Mouse (Mus musculus): ENCODE data around the gene Dio1.

Dio1 gene

GRCm38 (mm10) chr4:107300902-107301555 is 5.9 kb downstream of the Dio1 start:
- DNase-seq (ENCODE audit: low spot score in 2 of 2) = no peak

- DNase-seq (ENCODE audit: low spot score in 2 of 2) = no peak
Observed at GRCm38 (mm10) chr4:107300371-107300770, 6.6 kb downstream of the Dio1 start.

GRCm38 (mm10) chr4:107299779-107300340 is 7.1 kb downstream of the Dio1 start:
- no peak for DNase-seq (ENCODE audit: low spot score in 2 of 2)

- no peak for DNase-seq (ENCODE audit: low spot score in 2 of 2)
Observed at GRCm38 (mm10) chr4:107298071-107298606, 8.8 kb downstream of the Dio1 start.

GRCm38 (mm10) chr4:107292273-107292662 is 14.7 kb downstream of the Dio1 start:
- DNase-seq (ENCODE audit: low spot score in 2 of 2) = no peak

GRCm38 (mm10) chr4:107291611-107292272 is 15.2 kb downstream of the Dio1 start:
- peak in 1 of 2 experiments; percentile 10 for DNase-seq (ENCODE audit: low spot score in 2 of 2)

- no peak for DNase-seq (ENCODE audit: low spot score in 2 of 2)
Observed at GRCm38 (mm10) chr4:107287517-107287916, 19.5 kb downstream of the Dio1 start.

- DNase-seq (ENCODE audit: low spot score in 2 of 2) = no peak
Observed at GRCm38 (mm10) chr4:107286386-107286785, 20.6 kb downstream of the Dio1 start.

- no peak for DNase-seq (ENCODE audit: low spot score in 2 of 2)
Observed at GRCm38 (mm10) chr4:107285446-107286200, 21.3 kb downstream of the Dio1 start.

GRCm38 (mm10) chr4:107280843-107281475 is 26.0 kb downstream of the Dio1 start:
- DNase-seq (ENCODE audit: low spot score in 2 of 2) = no peak

- DNase-seq (ENCODE audit: low spot score in 2 of 2) = no peak
Observed at GRCm38 (mm10) chr4:107278188-107278707, 28.7 kb downstream of the Dio1 start.

- DNase-seq (ENCODE audit: low spot score in 2 of 2) = no peak
Observed at GRCm38 (mm10) chr4:107274511-107274910, 32.5 kb downstream of the Dio1 start.

- DNase-seq (ENCODE audit: low spot score in 2 of 2) = no peak
Observed at GRCm38 (mm10) chr4:107273683-107274082, 33.3 kb downstream of the Dio1 start.

- no peak for DNase-seq (ENCODE audit: low spot score in 2 of 2)
Observed at GRCm38 (mm10) chr4:107260001-107260400, 47.0 kb downstream of the Dio1 start.

GRCm38 (mm10) chr4:107254414-107254813 is 52.6 kb downstream of the Dio1 start:
- DNase-seq (ENCODE audit: low spot score in 2 of 2) = no peak

- peak; percentile 85 to 87 for DNase-seq (ENCODE audit: low spot score in 2 of 2)
Observed at GRCm38 (mm10) chr4:107253125-107254091, 53.6 kb downstream of the Dio1 start, which contains the start of the genes Lrrc42 and Hspb11. Gene Lrrc42 (minus strand): TSS chr4:107253532. Gene Hspb11 (plus strand): TSS chr4:107253593.

GRCm38 (mm10) chr4:107252522-107252921 is 54.4 kb downstream of the Dio1 start:
- no peak for DNase-seq (ENCODE audit: low spot score in 2 of 2)

GRCm38 (mm10) chr4:107250494-107250893 is 56.5 kb downstream of the Dio1 start:
- DNase-seq (ENCODE audit: low spot score in 2 of 2) = no peak

- no peak for DNase-seq (ENCODE audit: low spot score in 2 of 2)
Observed at GRCm38 (mm10) chr4:107249471-107249870, 57.5 kb downstream of the Dio1 start.

- no peak for DNase-seq (ENCODE audit: low spot score in 2 of 2)
Observed at GRCm38 (mm10) chr4:107248061-107248460, 58.9 kb downstream of the Dio1 start.
